In the genomic region with DNA sequence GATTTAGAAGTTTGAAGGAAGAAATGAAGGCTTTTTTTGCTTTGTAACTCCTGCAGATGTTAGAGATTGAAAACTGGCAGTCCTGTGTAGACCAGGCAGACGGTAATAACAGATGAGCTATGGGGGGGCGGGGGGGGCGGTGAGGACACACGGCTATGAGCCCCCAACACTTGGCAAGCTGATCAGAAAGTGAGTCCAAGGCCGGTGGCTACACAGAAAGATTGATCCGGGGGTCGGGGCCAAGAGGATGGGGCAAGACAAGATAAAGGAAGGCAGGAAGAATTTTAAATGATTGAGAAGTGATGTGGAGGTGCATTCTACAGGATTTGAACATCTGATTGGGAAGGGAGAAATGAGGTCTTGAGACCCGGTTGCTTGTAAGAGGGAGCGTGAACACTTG, we compare ENCODE assay signal across 9 mouse cellular contexts. TPM values are rescaled to one million over a fixed set of nuclear protein-coding genes. Genes with fewer than 3 reads are reported as not detected.
DNase-seq lines count a peak whose midpoint lies in the region; ATAC-seq lines count a peak whose summit lies in the region.
"Had no signal": no experiment of that assay in that cellular context is flagged by ENCODE, and none has a peak within 500 bp of the region (broad histone marks: within the 10 kb centered on the region; RNA-seq: fewer than 3 reads in every experiment).

No protein-coding gene starts in this region.

- intact Hi-C loops in heart, postnatal 36 days (cut with DNase I), result no loop called here

- peaks cover 4 to 13% of the 10 kb centered on the region in 2 experiments for H3K4me1 ChIP-seq in heart, embryonic 14.5 days (ENCODE audit: control insufficient read depth in 2 of 2, insufficient read depth in 2 of 2, low read length in 2 of 2)
- no peaks in the 10 kb centered on the region for H3K4me1 ChIP-seq in brown adipose tissue, adult 24 weeks (ENCODE audit: control insufficient read depth, insufficient read depth, insufficient read length, low read length)
- H3K4me1 ChIP-seq in hindbrain, embryonic 13.5 days (replicated peaks), result peaks cover 20% of the 10 kb centered on the region
- peaks cover 25% of the 10 kb centered on the region for H3K4me1 ChIP-seq in midbrain, embryonic 13.5 days (replicated peaks)

- H3K9ac ChIP-seq in heart, embryonic 14.5 days (ENCODE audit: low read length), result peak overlapping the region; percentile 91; the same call in 1 of the 2 replicates
- H3K9ac ChIP-seq in hindbrain, embryonic 13.5 days, result peak overlapping the region; percentile 89
- H3K9ac ChIP-seq in midbrain, embryonic 13.5 days (replicated peaks), result peak overlapping the region; percentile 88

- DNase-seq in heart, postnatal 36 days, result no peak
- no peak for DNase-seq in right cerebral cortex, postnatal 4 days
- no peak for DNase-seq in layer of hippocampus, postnatal 36 days
- DNase-seq in urinary bladder, postnatal 25 days (ENCODE audit: low spot score), result no peak

- no peaks in the 10 kb centered on the region for H3K36me3 ChIP-seq in heart, embryonic 14.5 days (ENCODE audit: control insufficient read depth, insufficient read depth, low read length)
- H3K36me3 ChIP-seq in hindbrain, embryonic 13.5 days, result no peaks in the 10 kb centered on the region
- H3K36me3 ChIP-seq in midbrain, embryonic 13.5 days, result no peaks in the 10 kb centered on the region
- H3K36me3 ChIP-seq: G1E had no signal

- no peak for ATAC-seq in heart, embryonic 14.5 days (ENCODE audit: insufficient number of reproducible peaks, insufficient read depth, low FRiP score, low read depth)
- ATAC-seq in hindbrain, embryonic 13.5 days (ENCODE audit: low FRiP score), result no peak
- no peak for ATAC-seq in midbrain, embryonic 13.5 days

- WGBS in heart, embryonic 14.5 days, result 23% methylated on average over 9 of the region's 9 CpGs
- 23% methylated on average over 9 of the region's 9 CpGs for WGBS in hindbrain, embryonic 13.5 days
- 22% methylated on average over 9 of the region's 9 CpGs for WGBS in midbrain, embryonic 13.5 days

- H3K4me2 ChIP-seq in heart, embryonic 14.5 days (ENCODE audit: low read length), result peak overlapping the region; percentile 80
- H3K4me2 ChIP-seq in hindbrain, embryonic 13.5 days, result peak overlapping the region; percentile 79
- peak overlapping the region; percentile 79 for H3K4me2 ChIP-seq in midbrain, embryonic 13.5 days (replicated peaks)

- H3K4me3 ChIP-seq in heart, embryonic 14.5 days (ENCODE audit: control insufficient read depth in 1 of 2, insufficient read depth in 1 of 2, low read depth in 1 of 2, low read length in 2 of 2), result peak overlapping the region; percentile 93 to 96
- peak overlapping the region; percentile 95 for H3K4me3 ChIP-seq in brown adipose tissue, adult 24 weeks (ENCODE audit: insufficient read depth, low read depth, low read length)
- peak overlapping the region; percentile 87 for H3K4me3 ChIP-seq in hindbrain, embryonic 13.5 days
- peak overlapping the region; percentile 73 for H3K4me3 ChIP-seq in midbrain, embryonic 13.5 days (replicated peaks)

- H3K27ac ChIP-seq in heart, embryonic 14.5 days (replicated peaks in 1 of 2; ENCODE audit: control insufficient read depth in 1 of 2, insufficient read depth in 1 of 2, low read depth in 2 of 2, low read length in 2 of 2), result no peak overlapping the region
- no peak overlapping the region for H3K27ac ChIP-seq in brown adipose tissue, adult 24 weeks (replicated peaks; ENCODE audit: low read depth, low read length)
- H3K27ac ChIP-seq in hindbrain, embryonic 13.5 days, result no peak overlapping the region
- no peak overlapping the region for H3K27ac ChIP-seq in midbrain, embryonic 13.5 days

- H3K27me3 ChIP-seq in heart, embryonic 14.5 days (ENCODE audit: control insufficient read depth, insufficient read depth, low read length), result peaks cover 8% of the 10 kb centered on the region
- H3K27me3 ChIP-seq in hindbrain, embryonic 13.5 days, result peaks cover 10% of the 10 kb centered on the region; the same call in 1 of the 2 replicates
- H3K27me3 ChIP-seq in midbrain, embryonic 13.5 days, result 0 out of 2 replicates have a peak, but pooled peaks cover 10% of the 10 kb centered on the region

- H3K9me3 ChIP-seq in heart, embryonic 14.5 days (ENCODE audit: control insufficient read depth, low read length), result no peaks in the 10 kb centered on the region
- no peaks in the 10 kb centered on the region for H3K9me3 ChIP-seq in hindbrain, embryonic 13.5 days
- no peaks in the 10 kb centered on the region for H3K9me3 ChIP-seq in midbrain, embryonic 13.5 days

RNA-seq across cellular contexts. Expression of a gene that starts 0.4 kb away (rescaled TPM):
- 32.1 and 34.1 TPM in 2 replicates for polyA plus RNA-seq in heart, embryonic 14.5 days (2014; fragmentation: Nextera tagmentation; extraction: Ambion mirVana)
- total RNA-seq in heart, postnatal 36 days (2021), result 10 to 100 TPM; 21.7 to 23.5 TPM
- 35.4 and 45.5 TPM in 2 replicates for polyA plus RNA-seq in brown adipose tissue, adult 24 weeks (2012; ENCODE audit: insufficient read depth, insufficient read length, missing spikeins)
- polyA plus RNA-seq in hindbrain, embryonic 13.5 days (2015; fragmentation: Nextera tagmentation; extraction: Ambion mirVana), result 28.4 and 31.0 TPM in 2 replicates
- 26.1 and 27.7 TPM in 2 replicates for polyA plus RNA-seq in midbrain, embryonic 13.5 days (2015; fragmentation: Nextera tagmentation; extraction: Ambion mirVana)
- total RNA-seq in layer of hippocampus, postnatal 36 days (2021), result 10 to 100 TPM; 22.2 to 23.5 TPM

RNA-seq across cellular contexts. Expression of a gene that starts 59.6 kb away (rescaled TPM):
- polyA plus RNA-seq in heart, embryonic 14.5 days (2014; fragmentation: Nextera tagmentation; extraction: Ambion mirVana), result 66.6 and 67.2 TPM in 2 replicates
- 10 to 100 TPM; 47.8 to 49.6 TPM for total RNA-seq in heart, postnatal 36 days (2021)
- 92.7 and 94.0 TPM in 2 replicates for polyA plus RNA-seq in brown adipose tissue, adult 24 weeks (2012; ENCODE audit: insufficient read depth, insufficient read length, missing spikeins)
- polyA plus RNA-seq in hindbrain, embryonic 13.5 days (2015; fragmentation: Nextera tagmentation; extraction: Ambion mirVana), result 125 and 126 TPM in 2 replicates
- 116 and 132 TPM in 2 replicates for polyA plus RNA-seq in midbrain, embryonic 13.5 days (2015; fragmentation: Nextera tagmentation; extraction: Ambion mirVana)
- 100 to 1,000 TPM; 148 to 155 TPM for total RNA-seq in layer of hippocampus, postnatal 36 days (2021)
